Mouse (Mus musculus) forebrain, postnatal 0 days (tissue): ENCODE data around the gene Lypd6b. TPM values are rescaled to one million over a fixed set of nuclear protein-coding genes. Genes with fewer than 3 reads are reported as not detected.

Source experiments
- ATAC-seq: fragments of 200-750 bp; cut with Nextera tagmentation; 2 replicates; pipeline ENCODE4 v1.8.0; 2017; ENCODE audit warnings: mild to moderate bottlenecking, moderate library complexity
- DNase-seq: peaks from one replicate; pipeline ENCODE4 v3.0.0-alpha.2; 2015
- H3K27ac ChIP-seq: fragments of 300-500 bp; sonication (generic); 2 replicates; pipeline ENCODE4 v1.5.1; 2014; ENCODE audit warnings: low read depth, mild to moderate bottlenecking, antibody characterized with exemption, low read length, moderate library complexity, mixed read lengths
- H3K27me3 ChIP-seq: fragments of 300-500 bp; sonication (generic); 2 replicates; pipeline ENCODE4 v1.6.1; 2014; ENCODE audit warnings: mild to moderate bottlenecking, low read length, mixed read lengths; ENCODE audit not compliant: insufficient read depth
- H3K36me3 ChIP-seq: fragments of 300-500 bp; sonication (generic); 2 replicates; pipeline ENCODE4 v1.6.1; 2014; ENCODE audit warnings: mild to moderate bottlenecking, moderate library complexity; ENCODE audit not compliant: insufficient read depth
- H3K4me1 ChIP-seq: fragments of 300-500 bp; sonication (generic); 2 replicates; pipeline ENCODE4 v1.6.1; 2014; ENCODE audit warnings: antibody characterized with exemption; ENCODE audit not compliant: insufficient read depth
- H3K4me2 ChIP-seq: fragments of 300-500 bp; sonication (generic); 2 replicates; pipeline ENCODE4 v1.6.1; 2014; ENCODE audit warnings: low read depth, mild to moderate bottlenecking, moderate library complexity
- H3K4me3 ChIP-seq: fragments of 300-500 bp; sonication (generic); 2 replicates; pipeline ENCODE4 v1.5.1; 2014; ENCODE audit warnings: low read depth, low read length, mixed read lengths
- H3K9ac ChIP-seq: fragments of 300-500 bp; sonication (generic); 2 replicates; pipeline ENCODE4 v1.6.1; 2014; ENCODE audit warnings: mild to moderate bottlenecking
- H3K9me3 ChIP-seq: fragments of 300-500 bp; sonication (generic); 2 replicates; pipeline ENCODE4 v1.6.1; 2016; ENCODE audit warnings: low read length
- CTCF ChIP-seq: sonication (generic); IDR thresholded peaks from 2 replicates; pipeline ENCODE4 v1.5.1; 2016; ENCODE audit warnings: antibody characterized with exemption, control low read depth, low read depth
- WGBS: fragments of 180-500 bp; shearing (Covaris S2); extraction: QIAGEN DNeasy Blood & Tissue Kit; methylation state at CpG from one replicate; pipeline ENCODE4 v1.1.7; 2014; 5-methylcytosine and 5-hydroxymethylcytosine counted together
- polyA plus RNA-seq: library from polyadenylated mRNA; unstranded; fragments of >200 nt; fragmentation: Nextera tagmentation; extraction: Ambion mirVana; gene quantifications from 2 replicates; pipeline ENCODE4 v1.2.1, GENCODE M21; 2015
- total RNA-seq: library from RNA; depleted of rRNA; stranded (reverse); fragments of >200 nt; gene quantifications from 2 replicates; pipeline ENCODE4 v1.2.3, GENCODE M21; 2014

Gene Lypd6b
- total and polyA plus RNA-seq, 2 experiments from 2014 or later = 18.6 to 22.2 TPM

DNA sequence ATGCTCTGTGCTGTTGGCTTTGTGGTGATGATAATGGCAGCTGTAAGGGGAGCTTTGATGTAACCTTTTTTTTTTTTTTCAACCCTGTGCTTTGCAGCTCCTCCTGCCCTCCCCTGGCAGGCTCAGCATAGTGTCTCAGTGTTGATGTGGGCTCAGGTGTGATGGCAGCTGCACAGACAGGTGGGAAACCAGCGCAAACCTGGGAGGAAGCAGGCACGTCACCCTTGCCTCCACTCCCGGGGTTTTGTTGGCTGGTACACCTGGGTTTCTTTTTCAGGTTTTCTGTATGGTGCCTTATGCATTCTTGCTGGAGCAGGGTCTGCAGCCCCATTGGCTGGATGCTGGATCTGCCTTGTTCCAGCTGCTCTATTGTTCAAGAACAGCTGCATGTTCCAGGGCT, 29.7 kb downstream of the Lypd6b start:
- H3K9me3 ChIP-seq = no peaks in the 10 kb centered on the region
- ATAC-seq (no peak), DNase-seq (no peak)
- TF ChIP-seq CTCF = no peak
- no peak overlapping the region for H3K4me2 ChIP-seq
- no peaks in the 10 kb centered on the region for H3K27me3 ChIP-seq
- no peak overlapping the region for H3K27ac ChIP-seq
- H3K36me3 ChIP-seq = no peaks in the 10 kb centered on the region
- H3K9ac ChIP-seq = no peak overlapping the region
- WGBS = 81% methylated on average over 3 of the region's 3 CpGs
- no peak overlapping the region for H3K4me3 ChIP-seq
- 0 out of 2 replicates have a peak, but pooled peaks cover under 1% of the 10 kb centered on the region for H3K4me1 ChIP-seq

- H3K4me2 ChIP-seq = no peak overlapping the region
- DNase-seq = no peak
- 91% methylated on average over 5 of the region's 5 CpGs for WGBS
- H3K4me1 ChIP-seq = no peaks in the 10 kb centered on the region
- no peaks in the 10 kb centered on the region for H3K27me3 ChIP-seq
- H3K4me3 ChIP-seq = no peak overlapping the region
- no peak for TF ChIP-seq CTCF
- no peak overlapping the region for H3K9ac ChIP-seq
- ATAC-seq = no peak
- no peak overlapping the region for H3K27ac ChIP-seq
- no peaks in the 10 kb centered on the region for H3K36me3 ChIP-seq
- H3K9me3 ChIP-seq = no peaks in the 10 kb centered on the region
Observed at GRCm38 (mm10) chr2:49818126-49818525, 30.6 kb downstream of the Lypd6b start.

GRCm38 (mm10) chr2:49822312-49822711, 34.8 kb downstream of the Lypd6b start:
- TF ChIP-seq CTCF = no peak
- Histone ChIP-seq H3K4me1 (no peaks in the 10 kb centered on the region), H3K4me3 (no peak overlapping the region), H3K27me3 (no peaks in the 10 kb centered on the region), H3K4me2 (no peak overlapping the region), H3K36me3 (no peaks in the 10 kb centered on the region), H3K9ac (no peak overlapping the region), H3K27ac (no peak overlapping the region), H3K9me3 (no peaks in the 10 kb centered on the region)
- ATAC-seq (no peak), DNase-seq (no peak)
- WGBS = 85% methylated on average over 1 of the region's 1 CpGs

DNA sequence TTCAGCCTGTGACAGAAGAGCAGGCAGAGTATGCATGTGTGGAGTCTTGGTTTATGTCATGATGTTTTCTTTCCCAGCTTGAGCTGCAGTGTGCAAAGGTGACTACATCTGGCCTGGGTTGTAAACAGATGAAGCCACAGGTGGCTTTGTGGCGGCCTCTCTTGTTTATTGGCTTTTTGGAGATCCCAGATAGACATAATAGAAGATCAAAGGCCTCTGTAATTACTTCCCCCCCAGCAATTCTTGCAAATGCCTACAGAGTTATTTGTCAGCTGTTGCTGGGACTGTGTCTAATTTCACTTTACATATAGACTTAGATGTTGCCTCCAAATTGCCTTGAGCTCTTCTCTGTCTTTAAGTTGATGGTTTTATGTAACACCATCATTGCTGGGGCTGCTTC, 38.1 kb downstream of the Lypd6b start:
- Histone ChIP-seq H3K36me3 (no peaks in the 10 kb centered on the region), H3K9ac (no peak overlapping the region), H3K9me3 (no peaks in the 10 kb centered on the region), H3K4me3 (no peak overlapping the region), H3K27ac (no peak overlapping the region), H3K4me1 (no peaks in the 10 kb centered on the region), H3K4me2 (no peak overlapping the region), H3K27me3 (no peaks in the 10 kb centered on the region)
- TF ChIP-seq CTCF = no peak
- DNase-seq (no peak), ATAC-seq (no peak)
- WGBS = 53% methylated on average over 1 of the region's 1 CpGs

DNA sequence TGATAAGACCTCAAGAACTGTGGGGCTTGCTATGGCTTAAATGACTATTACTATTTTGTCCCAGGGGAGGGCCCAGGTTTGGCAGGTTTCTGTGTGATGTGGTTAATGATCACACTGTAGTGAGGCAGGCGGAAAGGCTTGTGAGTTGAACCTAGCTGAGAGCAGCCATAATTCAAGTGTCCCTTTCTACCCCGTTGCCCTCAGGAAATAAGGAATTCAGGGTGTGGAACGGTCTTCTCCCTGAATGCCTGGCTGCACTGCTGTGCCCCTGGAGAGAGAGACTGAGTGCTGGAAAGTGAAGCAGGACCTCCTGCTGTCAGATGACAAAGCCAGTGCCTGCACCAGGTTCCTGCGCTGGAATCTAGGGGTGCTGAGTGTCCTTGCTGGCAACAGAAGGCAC, 40.3 kb downstream of the Lypd6b start:
- Histone ChIP-seq H3K4me2 (no peak overlapping the region), H3K36me3 (no peaks in the 10 kb centered on the region), H3K4me3 (no peak overlapping the region), H3K9me3 (no peaks in the 10 kb centered on the region), H3K27ac (no peak overlapping the region), H3K4me1 (no peaks in the 10 kb centered on the region), H3K9ac (no peak overlapping the region), H3K27me3 (no peaks in the 10 kb centered on the region)
- DNase-seq (no peak), ATAC-seq (no peak)
- 50% methylated on average over 4 of the region's 4 CpGs for WGBS
- no peak for TF ChIP-seq CTCF

- Histone ChIP-seq H3K27ac (no peak overlapping the region), H3K4me3 (no peak overlapping the region), H3K36me3 (no peaks in the 10 kb centered on the region), H3K9ac (no peak overlapping the region), H3K27me3 (no peaks in the 10 kb centered on the region), H3K9me3 (no peaks in the 10 kb centered on the region), H3K4me2 (no peak overlapping the region), H3K4me1 (no peaks in the 10 kb centered on the region)
- DNase-seq = peak; percentile 49
- TF ChIP-seq CTCF = no peak
- peak; percentile 90 for ATAC-seq
- WGBS = 60% methylated on average over 3 of the region's 3 CpGs
Observed at GRCm38 (mm10) chr2:49830369-49830768, 42.9 kb downstream of the Lypd6b start.

GRCm38 (mm10) chr2:49832277-49832803, 44.9 kb downstream of the Lypd6b start:
- no peaks in the 10 kb centered on the region for H3K4me1 ChIP-seq
- no peak overlapping the region for H3K9ac ChIP-seq
- no peak for ATAC-seq
- H3K27ac ChIP-seq = no peak overlapping the region
- no peaks in the 10 kb centered on the region for H3K36me3 ChIP-seq
- WGBS = 85% methylated on average over 9 of the region's 9 CpGs
- no peak for DNase-seq
- no peak overlapping the region for H3K4me2 ChIP-seq
- H3K4me3 ChIP-seq = no peak overlapping the region
- H3K9me3 ChIP-seq = no peaks in the 10 kb centered on the region
- TF ChIP-seq CTCF = no peak
- no peaks in the 10 kb centered on the region for H3K27me3 ChIP-seq
